ENCODE assay signal across 8 mouse cellular contexts in the genomic region with DNA sequence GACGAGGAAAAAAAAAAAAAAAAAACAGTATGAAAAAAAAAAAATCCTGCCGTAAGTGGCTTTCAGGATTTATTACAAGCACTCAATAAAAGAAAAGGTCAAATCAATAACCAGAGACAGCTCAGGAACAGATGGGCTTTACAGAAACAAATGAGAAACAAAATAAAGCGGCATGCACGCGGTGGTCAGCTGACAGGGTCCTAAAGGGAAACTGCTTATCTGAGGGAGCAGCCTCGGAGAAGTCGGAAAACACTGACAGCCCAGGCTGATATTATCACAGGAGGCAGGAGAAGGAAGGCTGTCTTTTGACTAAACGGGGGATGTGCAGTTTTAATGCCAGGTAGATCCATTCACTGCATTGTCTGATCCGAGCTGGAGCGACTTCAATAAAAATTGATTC.
DNase-seq lines count a peak whose midpoint lies in the region; ATAC-seq and TF ChIP-seq lines count a peak whose summit lies in the region.

No protein-coding gene starts in this region.

- 0 out of 2 replicates have a peak overlapping the region, but pooled peaks have one; percentile 8 for H3K9ac ChIP-seq in heart, embryonic 12.5 days
- no peak overlapping the region for H3K9ac ChIP-seq in embryonic facial prominence, embryonic 11.5 days (replicated peaks; ENCODE audit: low read length)
- H3K9ac ChIP-seq in hindbrain, postnatal 0 days (replicated peaks; ENCODE audit: low read length), result 0 out of 2 replicates have a peak overlapping the region, but pooled peaks have one; percentile 13
- peak overlapping the region; percentile 27; the same call in 1 of the 2 replicates for H3K9ac ChIP-seq in midbrain, embryonic 15.5 days

- no peak for DNase-seq in heart, postnatal 4 days
- DNase-seq in embryonic facial prominence, embryonic 11.5 days (ENCODE audit: low spot score), result peak; percentile 45
- DNase-seq in hindbrain, postnatal 0 days (ENCODE audit: low spot score), result peak; percentile 61
- DNase-seq in left cerebral cortex, postnatal 10 days (ENCODE audit: extremely low spot score in 1 of 2, low spot score in 2 of 2), result no peak
- no peak for DNase-seq in layer of hippocampus, postnatal 10 days (ENCODE audit: low spot score in 2 of 2)
- DNase-seq in layer of hippocampus, adult 11-12 months (ENCODE audit: low spot score), result no peak

- intact Hi-C loops in left cerebral cortex, postnatal 10 days (cut with DNase I), result no loop called here

- peak overlapping the region; percentile 27 for H3K4me3 ChIP-seq in heart, embryonic 12.5 days
- 0 out of 2 replicates have a peak overlapping the region, but pooled peaks have one; percentile 13 for H3K4me3 ChIP-seq in embryonic facial prominence, embryonic 11.5 days (ENCODE audit: low read depth, low read length)
- peak overlapping the region; percentile 34 for H3K4me3 ChIP-seq in hindbrain, postnatal 0 days (ENCODE audit: low read length)
- peak overlapping the region; percentile 34 for H3K4me3 ChIP-seq in midbrain, embryonic 15.5 days

- H3K36me3 ChIP-seq in heart, embryonic 12.5 days, result peaks cover 46% of the 10 kb centered on the region
- H3K36me3 ChIP-seq in embryonic facial prominence, embryonic 11.5 days (replicated peaks; ENCODE audit: control insufficient read depth, insufficient read depth, low read depth, low read length), result peaks cover 5% of the 10 kb centered on the region; the same call in 1 of the 2 replicates
- peaks cover 6% of the 10 kb centered on the region; the same call in 1 of the 2 replicates for H3K36me3 ChIP-seq in hindbrain, postnatal 0 days (ENCODE audit: insufficient read depth, low read length)
- peaks cover 6% of the 10 kb centered on the region; the same call in 1 of the 2 replicates for H3K36me3 ChIP-seq in midbrain, embryonic 15.5 days (replicated peaks)

- peaks cover 23% of the 10 kb centered on the region for H3K4me1 ChIP-seq in heart, embryonic 12.5 days (replicated peaks)
- H3K4me1 ChIP-seq in embryonic facial prominence, embryonic 11.5 days (ENCODE audit: control insufficient read depth, insufficient read depth, low read length), result no peaks in the 10 kb centered on the region; the same call in 1 of the 2 replicates
- H3K4me1 ChIP-seq in hindbrain, postnatal 0 days (ENCODE audit: insufficient read depth, low read length), result no peaks in the 10 kb centered on the region
- peaks cover 10% of the 10 kb centered on the region for H3K4me1 ChIP-seq in midbrain, embryonic 15.5 days

- H3K27ac ChIP-seq in heart, embryonic 12.5 days (ENCODE audit: poor library complexity, severe bottlenecking), result no peak overlapping the region
- H3K27ac ChIP-seq in embryonic facial prominence, embryonic 11.5 days (replicated peaks; ENCODE audit: low read depth, low read length), result no peak overlapping the region
- H3K27ac ChIP-seq in hindbrain, postnatal 0 days, result no peak overlapping the region
- no peak overlapping the region for H3K27ac ChIP-seq in midbrain, embryonic 15.5 days

- TF ChIP-seq CTCF in hindbrain, postnatal 0 days (IDR thresholded peaks at IDR 0.05; ENCODE audit: low read depth), result no peak

- WGBS in heart, embryonic 12.5 days, result 28% methylated on average over 10 of the region's 10 CpGs
- 54% methylated on average over 10 of the region's 10 CpGs for WGBS in embryonic facial prominence, embryonic 11.5 days
- 41% methylated on average over 10 of the region's 10 CpGs for WGBS in hindbrain, postnatal 0 days
- WGBS in midbrain, embryonic 15.5 days, result 35% methylated on average over 10 of the region's 10 CpGs

- peak overlapping the region; percentile 61 for H3K4me2 ChIP-seq in heart, embryonic 12.5 days
- H3K4me2 ChIP-seq in embryonic facial prominence, embryonic 11.5 days (ENCODE audit: low read depth, low read length), result peak overlapping the region; percentile 13
- H3K4me2 ChIP-seq in hindbrain, postnatal 0 days (ENCODE audit: low read depth, low read length), result peak overlapping the region; percentile 57
- peak overlapping the region; percentile 46 for H3K4me2 ChIP-seq in midbrain, embryonic 15.5 days

- no peaks in the 10 kb centered on the region for H3K27me3 ChIP-seq in heart, embryonic 12.5 days (replicated peaks)
- H3K27me3 ChIP-seq in embryonic facial prominence, embryonic 11.5 days (ENCODE audit: control insufficient read depth, insufficient read depth, low read length), result no peaks in the 10 kb centered on the region
- H3K27me3 ChIP-seq in hindbrain, postnatal 0 days (ENCODE audit: insufficient read depth, low read length), result no peaks in the 10 kb centered on the region
- no peaks in the 10 kb centered on the region for H3K27me3 ChIP-seq in midbrain, embryonic 15.5 days (replicated peaks)

- ATAC-seq in heart, embryonic 12.5 days (ENCODE audit: insufficient number of reproducible peaks, low FRiP score), result peak; percentile 47; the same call in 1 of the 2 replicates
- no peak for ATAC-seq in embryonic facial prominence, embryonic 11.5 days (replicated peaks; ENCODE audit: insufficient number of reproducible peaks, low FRiP score, low TSS enrichment, low read depth)
- ATAC-seq in hindbrain, postnatal 0 days, result no peak; the same call in 1 of the 2 replicates
- ATAC-seq in midbrain, embryonic 15.5 days (replicated peaks), result peak; percentile 74; the same call in 1 of the 2 replicates

- 0 out of 2 replicates have a peak, but pooled peaks cover 8% of the 10 kb centered on the region for H3K9me3 ChIP-seq in heart, embryonic 12.5 days (replicated peaks)
- H3K9me3 ChIP-seq in embryonic facial prominence, embryonic 11.5 days (replicated peaks; ENCODE audit: control insufficient read depth, low read length), result no peaks in the 10 kb centered on the region
- no peaks in the 10 kb centered on the region for H3K9me3 ChIP-seq in hindbrain, postnatal 0 days (ENCODE audit: low read length)
- no peaks in the 10 kb centered on the region for H3K9me3 ChIP-seq in midbrain, embryonic 15.5 days

Comparison
In these comparisons a context has a peak if more than half of its experiments do, and no peak if none do; other contexts are left out.
1. ATAC-seq: peak in heart, embryonic 12.5 days (single experiment) and midbrain, embryonic 15.5 days (single experiment); none in embryonic facial prominence, embryonic 11.5 days (single experiment) and hindbrain, postnatal 0 days (single experiment).
2. DNase-seq: peak in embryonic facial prominence, embryonic 11.5 days (single experiment) and hindbrain, postnatal 0 days (single experiment); none in heart, postnatal 4 days (single experiment), left cerebral cortex, postnatal 10 days (0 of 2), layer of hippocampus, postnatal 10 days (0 of 2) and layer of hippocampus, adult 11-12 months (single experiment).
3. Peak in every context shown above with its lines, with median percentiles within 50 percentile points of each other: H3K4me2 ChIP-seq and H3K4me3 ChIP-seq.